Mouse (Mus musculus): ENCODE measurements around the gene 1700049E17Rik2. TPM values are rescaled to one million over a fixed set of nuclear protein-coding genes. Genes with fewer than 3 reads are reported as not detected.
"Not testable (repeated sequence)": the region's sequence is repeated elsewhere in the genome, so short reads cannot be mapped to it uniquely, and the experiment has no call there.

Gene 1700049E17Rik2
- total and polyA plus RNA-seq, 3 experiments, result not detected

- not testable (repeated sequence) for H3K27me3 ChIP-seq (ENCODE audit: control insufficient read depth in 1 of 2, insufficient read depth in 2 of 2, low read length in 2 of 2); H3K79me2 ChIP-seq (ENCODE audit: control insufficient read depth, insufficient read depth, low read length, poor library complexity); DNase-seq (ENCODE audit: low read depth, low spot score); H3K36me3 ChIP-seq (ENCODE audit: control insufficient read depth in 1 of 2, insufficient read depth in 2 of 2, low read length in 2 of 2); H3K9ac ChIP-seq (ENCODE audit: control insufficient read depth, low read depth, low read length, poor library complexity, severe bottlenecking); H3K4me1 ChIP-seq (ENCODE audit: control insufficient read depth in 1 of 2, insufficient read depth in 2 of 2, low read length in 2 of 2); H3K4me3 ChIP-seq (ENCODE audit: control insufficient read depth in 1 of 2, insufficient read depth in 1 of 2, low read depth in 2 of 2, low read length in 2 of 2); H3K9me3 ChIP-seq (replicated peaks; ENCODE audit: insufficient read depth, low read length); H3K27ac ChIP-seq (ENCODE audit: control insufficient read depth, low read depth, low read length)
Observed at GRCm38 (mm10) chr14:41624512-41624911, 51.5 kb downstream of the 1700049E17Rik2 start, which contains the start of gene Gm3072. TSS of gene Gm3072 (minus strand) at chr14:41624612.

- not testable (repeated sequence) for H3K27me3 ChIP-seq (ENCODE audit: control insufficient read depth in 1 of 2, insufficient read depth in 2 of 2, low read length in 2 of 2); H3K9me3 ChIP-seq (replicated peaks; ENCODE audit: insufficient read depth, low read length); H3K36me3 ChIP-seq (ENCODE audit: control insufficient read depth in 1 of 2, insufficient read depth in 2 of 2, low read length in 2 of 2); H3K4me3 ChIP-seq (ENCODE audit: control insufficient read depth in 1 of 2, insufficient read depth in 1 of 2, low read depth in 2 of 2, low read length in 2 of 2); H3K27ac ChIP-seq (ENCODE audit: control insufficient read depth, low read depth, low read length); H3K4me1 ChIP-seq (ENCODE audit: control insufficient read depth in 1 of 2, insufficient read depth in 2 of 2, low read length in 2 of 2); DNase-seq (ENCODE audit: low read depth, low spot score); H3K9ac ChIP-seq (ENCODE audit: control insufficient read depth, low read depth, low read length, poor library complexity, severe bottlenecking); H3K79me2 ChIP-seq (ENCODE audit: control insufficient read depth, insufficient read depth, low read length, poor library complexity)
Observed at GRCm38 (mm10) chr14:41630144-41630543, 57.1 kb downstream of the 1700049E17Rik2 start.

Other genes with a start within 250 kb of the 1700049E17Rik2 start
- 0.10 and 0.12 TPM in 2 replicates for gene Gm5798, start 224.6 kb upstream of the 1700049E17Rik2 start, total RNA-seq (2012; rRNA removed)
- under 1 TPM in 1 of 2 experiments, not detected in 1; 0.15 TPM for gene Gm5798, start 224.6 kb upstream of the 1700049E17Rik2 start, polyA plus RNA-seq (2012; ENCODE audit: insufficient read depth in 1 of 2, insufficient read length in 2 of 2, low read depth in 1 of 2, low replicate concordance in 2 of 2, missing spikeins in 1 of 2)
- not detected in 2 replicates for gene Gm7945, start 186.8 kb upstream of the 1700049E17Rik2 start, total RNA-seq (2012; rRNA removed)
- gene Gm7945, start 186.8 kb upstream of the 1700049E17Rik2 start, polyA plus RNA-seq (2012; ENCODE audit: insufficient read depth in 1 of 2, insufficient read length in 2 of 2, low read depth in 1 of 2, low replicate concordance in 2 of 2, missing spikeins in 1 of 2), result not detected
- gene Gm6482, start 164.9 kb upstream of the 1700049E17Rik2 start, total RNA-seq (2012; rRNA removed), result not detected in 2 replicates
- not detected for gene Gm6482, start 164.9 kb upstream of the 1700049E17Rik2 start, polyA plus RNA-seq (2012; ENCODE audit: insufficient read depth in 1 of 2, insufficient read length in 2 of 2, low read depth in 1 of 2, low replicate concordance in 2 of 2, missing spikeins in 1 of 2)
- not detected in 2 replicates for gene Gm7954, start 119.7 kb upstream of the 1700049E17Rik2 start, total RNA-seq (2012; rRNA removed)
- gene Gm7954, start 119.7 kb upstream of the 1700049E17Rik2 start, polyA plus RNA-seq (2012; ENCODE audit: insufficient read depth in 1 of 2, insufficient read length in 2 of 2, low read depth in 1 of 2, low replicate concordance in 2 of 2, missing spikeins in 1 of 2), result not detected
- not detected in 2 replicates for gene Gm3486, start 83.7 kb upstream of the 1700049E17Rik2 start, total RNA-seq (2012; rRNA removed)
- not detected for gene Gm3486, start 83.7 kb upstream of the 1700049E17Rik2 start, polyA plus RNA-seq (2012; ENCODE audit: insufficient read depth in 1 of 2, insufficient read length in 2 of 2, low read depth in 1 of 2, low replicate concordance in 2 of 2, missing spikeins in 1 of 2)
- gene Gm7970, start 17.6 kb upstream of the 1700049E17Rik2 start, total RNA-seq (2012; rRNA removed), result not detected in 2 replicates
- not detected for gene Gm7970, start 17.6 kb upstream of the 1700049E17Rik2 start, polyA plus RNA-seq (2012; ENCODE audit: insufficient read depth in 1 of 2, insufficient read length in 2 of 2, low read depth in 1 of 2, low replicate concordance in 2 of 2, missing spikeins in 1 of 2)
- not detected in 2 replicates for gene Gm3072, start 51.4 kb downstream of the 1700049E17Rik2 start, total RNA-seq (2012; rRNA removed)
- not detected for gene Gm3072, start 51.4 kb downstream of the 1700049E17Rik2 start, polyA plus RNA-seq (2012; ENCODE audit: insufficient read depth in 1 of 2, insufficient read length in 2 of 2, low read depth in 1 of 2, low replicate concordance in 2 of 2, missing spikeins in 1 of 2)
- gene Gm3676, start 73.3 kb downstream of the 1700049E17Rik2 start, total RNA-seq (2012; rRNA removed), result not detected in 2 replicates
- not detected for gene Gm3676, start 73.3 kb downstream of the 1700049E17Rik2 start, polyA plus RNA-seq (2012; ENCODE audit: insufficient read depth in 1 of 2, insufficient read length in 2 of 2, low read depth in 1 of 2, low replicate concordance in 2 of 2, missing spikeins in 1 of 2)
- not detected in 2 replicates for gene Gm8068, start 128.7 kb downstream of the 1700049E17Rik2 start, total RNA-seq (2012; rRNA removed)
- gene Gm8068, start 128.7 kb downstream of the 1700049E17Rik2 start, polyA plus RNA-seq (2012; ENCODE audit: insufficient read depth in 1 of 2, insufficient read length in 2 of 2, low read depth in 1 of 2, low replicate concordance in 2 of 2, missing spikeins in 1 of 2), result not detected
- not detected in 2 replicates for gene Gm7929, start 177.4 kb downstream of the 1700049E17Rik2 start, total RNA-seq (2012; rRNA removed)
- not detected for gene Gm7929, start 177.4 kb downstream of the 1700049E17Rik2 start, polyA plus RNA-seq (2012; ENCODE audit: insufficient read depth in 1 of 2, insufficient read length in 2 of 2, low read depth in 1 of 2, low replicate concordance in 2 of 2, missing spikeins in 1 of 2)
- gene Gm47189, start 199.2 kb downstream of the 1700049E17Rik2 start, total RNA-seq (2012; rRNA removed), result not detected in 2 replicates
- not detected for gene Gm47189, start 199.2 kb downstream of the 1700049E17Rik2 start, polyA plus RNA-seq (2012; ENCODE audit: insufficient read depth in 1 of 2, insufficient read length in 2 of 2, low read depth in 1 of 2, low replicate concordance in 2 of 2, missing spikeins in 1 of 2)

Data from MEL (cell line).